Mouse (Mus musculus): ENCODE results near the gene Usp7. TPM values are rescaled to one million over a fixed set of nuclear protein-coding genes. Genes with fewer than 3 reads are reported as not detected.

Usp7 gene
- total RNA-seq (2021): 10 to 100 TPM; 93.2 to 93.6 TPM

GRCm38 (mm10) chr16:8791949-8792557 lies at the start of gene Usp7:
Gene Usp7, minus strand, starts transcription at chr16:8792308.
- DNase-seq: no peak

- DNase-seq: no peak
Observed at GRCm38 (mm10) chr16:8840557-8840956, 48.4 kb upstream of the Usp7 start.

- DNase-seq: no peak
Observed at GRCm38 (mm10) chr16:8838921-8839320, 46.8 kb upstream of the Usp7 start.

- DNase-seq: no peak
Observed at GRCm38 (mm10) chr16:8837595-8837994, 45.5 kb upstream of the Usp7 start.

GRCm38 (mm10) chr16:8836876-8837275 lies 44.8 kb upstream of the Usp7 start:
- DNase-seq: no peak

GRCm38 (mm10) chr16:8831241-8831640 lies 39.1 kb upstream of the Usp7 start:
- peak; percentile 32 for DNase-seq

GRCm38 (mm10) chr16:8830431-8831211 lies 38.5 kb upstream of the Usp7 start:
- peak; percentile 82 for DNase-seq

GRCm38 (mm10) chr16:8829564-8830359 lies 37.7 kb upstream of the Usp7 start, which contains the start of gene 1810013L24Rik:
Gene 1810013L24Rik, plus strand, starts transcription at chr16:8830100.
- DNase-seq: peak; percentile 97

- peak; percentile 81 for DNase-seq
Observed at GRCm38 (mm10) chr16:8828636-8829563, 36.8 kb upstream of the Usp7 start.

- DNase-seq: no peak
Observed at GRCm38 (mm10) chr16:8827366-8827765, 35.3 kb upstream of the Usp7 start.

GRCm38 (mm10) chr16:8823661-8824060 lies 31.6 kb upstream of the Usp7 start:
- no peak for DNase-seq

- DNase-seq: no peak
Observed at GRCm38 (mm10) chr16:8822586-8822985, 30.5 kb upstream of the Usp7 start.

GRCm38 (mm10) chr16:8821429-8821828 lies 29.3 kb upstream of the Usp7 start:
- DNase-seq: peak; percentile 40

GRCm38 (mm10) chr16:8817872-8818271 lies 25.8 kb upstream of the Usp7 start:
- DNase-seq: no peak

GRCm38 (mm10) chr16:8810399-8811127 lies 18.5 kb upstream of the Usp7 start:
- no peak for DNase-seq

- peak; percentile 50 for DNase-seq
Observed at GRCm38 (mm10) chr16:8806703-8807102, 14.6 kb upstream of the Usp7 start.

GRCm38 (mm10) chr16:8795906-8796305 lies 3.8 kb upstream of the Usp7 start:
- DNase-seq: no peak

GRCm38 (mm10) chr16:8794952-8795351 lies 2.8 kb upstream of the Usp7 start:
- DNase-seq: no peak

- DNase-seq: no peak
Observed at GRCm38 (mm10) chr16:8790886-8791285, 1.2 kb downstream of the Usp7 start.

GRCm38 (mm10) chr16:8784753-8785152 lies 7.4 kb downstream of the Usp7 start:
- DNase-seq: peak; percentile 66

- DNase-seq: no peak
Observed at GRCm38 (mm10) chr16:8783198-8783913, 8.8 kb downstream of the Usp7 start.
